Mouse (Mus musculus) liver, embryonic 11.5 days (tissue): ENCODE results near the gene Smg6. TPM values are rescaled to one million over a fixed set of nuclear protein-coding genes. Genes with fewer than 3 reads are reported as not detected.

Experiments used
- ATAC-seq: fragments of 200-750 bp; cut with Nextera tagmentation; replicated peaks from 2 replicates; pipeline ENCODE4 v1.8.0; 2017; ENCODE audit warnings: moderate number of reproducible peaks, mild to moderate bottlenecking, moderate TSS enrichment, moderate library complexity; ENCODE audit not compliant: low FRiP score
- DNase-seq: peaks from one replicate; pipeline ENCODE4 v3.0.0-alpha.2; 2017; ENCODE audit warnings: low spot score
- H3K27ac ChIP-seq: fragments of 300-500 bp; sonication (generic); 2 replicates; pipeline ENCODE4 v1.5.1; 2014; ENCODE audit warnings: mild to moderate bottlenecking, low read depth, low read length, control low read depth
- H3K27me3 ChIP-seq: fragments of 300-500 bp; sonication (generic); replicated peaks from 2 replicates; pipeline ENCODE4 v1.6.1; 2014; ENCODE audit warnings: low read length, mixed read lengths; ENCODE audit not compliant: control insufficient read depth, insufficient read depth
- H3K36me3 ChIP-seq: fragments of 300-500 bp; sonication (generic); 2 replicates; pipeline ENCODE4 v1.6.1; 2014; ENCODE audit warnings: mild to moderate bottlenecking, low read length, moderate library complexity, mixed read lengths; ENCODE audit not compliant: control insufficient read depth, insufficient read depth
- H3K4me1 ChIP-seq: fragments of 300-500 bp; sonication (generic); replicated peaks from 2 replicates; pipeline ENCODE4 v1.6.1; 2014; ENCODE audit warnings: low read length, mixed read lengths; ENCODE audit not compliant: control insufficient read depth, insufficient read depth
- H3K4me2 ChIP-seq: fragments of 300-500 bp; sonication (generic); 2 replicates; pipeline ENCODE4 v1.6.1; 2014; ENCODE audit warnings: mild to moderate bottlenecking, control low read depth, moderate library complexity
- H3K4me3 ChIP-seq: fragments of 300-500 bp; sonication (generic); 2 replicates; pipeline ENCODE4 v1.5.1; 2014; ENCODE audit warnings: low read depth, low read length, control low read depth
- H3K9ac ChIP-seq: fragments of 300-500 bp; sonication (generic); 2 replicates; pipeline ENCODE4 v1.6.1; 2014; ENCODE audit warnings: low read depth, low read length, control low read depth
- H3K9me3 ChIP-seq: fragments of 300-500 bp; sonication (generic); 2 replicates; pipeline ENCODE4 v1.6.1; 2016; ENCODE audit warnings: low read length, inconsistent platforms, mixed read lengths; ENCODE audit not compliant: control insufficient read depth
- WGBS: fragments of 180-500 bp; shearing (Covaris S2); extraction: QIAGEN DNeasy Blood & Tissue Kit; methylation state at CpG from one replicate; pipeline ENCODE4 v1.1.7; 2014; 5-methylcytosine and 5-hydroxymethylcytosine counted together
- polyA plus RNA-seq: library from polyadenylated mRNA; unstranded; fragments of >200 nt; fragmentation: Nextera tagmentation; extraction: Ambion mirVana; gene quantifications from 2 replicates; pipeline ENCODE4 v1.2.1, GENCODE M21; 2014

The Smg6 gene
- polyA plus RNA-seq, 1 experiment from 2014 or later, result 12.4 TPM

GRCm38 (mm10) chr11:74897678-74898516 is 27.7 kb upstream of the Smg6 start, which contains the start of gene Tsr1:
TSS of gene Tsr1 (plus strand) at chr11:74898071.
- WGBS, result under 1% methylated on average over 54 of the region's 54 CpGs
- peak within 1 kb of the TSS; percentile 78 for H3K4me3 ChIP-seq
- DNase-seq (peak; percentile 89), ATAC-seq (peak; percentile 83)
- no peaks in the 10 kb centered on the region for H3K27me3 ChIP-seq
- peak within 1 kb of the TSS; percentile 93 for H3K4me2 ChIP-seq
- peaks cover 32% of the 10 kb centered on the region for H3K36me3 ChIP-seq
- H3K9me3 ChIP-seq, result no peaks in the 10 kb centered on the region
- peak within 1 kb of the TSS; percentile 77 for H3K27ac ChIP-seq
- H3K9ac ChIP-seq, result peak within 1 kb of the TSS; percentile 88
- peaks cover 10% of the 10 kb centered on the region for H3K4me1 ChIP-seq

- no peaks in the 10 kb centered on the region for H3K9me3 ChIP-seq
- H3K9ac ChIP-seq, result peak overlapping the region; percentile 88
- peaks cover 10% of the 10 kb centered on the region for H3K4me1 ChIP-seq
- ATAC-seq, result no peak
- H3K4me3 ChIP-seq, result peak overlapping the region; percentile 78
- peak overlapping the region; percentile 93 for H3K4me2 ChIP-seq
- WGBS, result under 1% methylated on average over 7 of the region's 7 CpGs
- no peaks in the 10 kb centered on the region for H3K27me3 ChIP-seq
- no peak for DNase-seq
- peak overlapping the region; percentile 77 for H3K27ac ChIP-seq
- peaks cover 38% of the 10 kb centered on the region for H3K36me3 ChIP-seq
Observed at GRCm38 (mm10) chr11:74898517-74898827, 27.2 kb upstream of the Smg6 start.

- H3K9ac ChIP-seq, result no peak overlapping the region
- no peaks in the 10 kb centered on the region for H3K27me3 ChIP-seq
- peaks cover 10% of the 10 kb centered on the region for H3K4me1 ChIP-seq
- H3K9me3 ChIP-seq, result no peaks in the 10 kb centered on the region
- H3K4me3 ChIP-seq, result no peak overlapping the region
- ATAC-seq (no peak), DNase-seq (no peak)
- WGBS, result 84% methylated on average over 6 of the region's 6 CpGs
- H3K4me2 ChIP-seq, result no peak overlapping the region
- peaks cover 67% of the 10 kb centered on the region for H3K36me3 ChIP-seq
- no peak overlapping the region for H3K27ac ChIP-seq
Observed at GRCm38 (mm10) chr11:74901555-74901954, 24.1 kb upstream of the Smg6 start.

GRCm38 (mm10) chr11:74902416-74902815 is 23.2 kb upstream of the Smg6 start:
- no peaks in the 10 kb centered on the region for H3K27me3 ChIP-seq
- ATAC-seq, result no peak
- H3K4me2 ChIP-seq, result no peak overlapping the region
- WGBS, result 87% methylated on average over 5 of the region's 5 CpGs
- H3K36me3 ChIP-seq, result peaks cover 73% of the 10 kb centered on the region
- DNase-seq, result no peak
- no peaks in the 10 kb centered on the region for H3K9me3 ChIP-seq
- H3K4me1 ChIP-seq, result peaks cover 10% of the 10 kb centered on the region
- H3K9ac ChIP-seq, result no peak overlapping the region
- no peak overlapping the region for H3K27ac ChIP-seq
- H3K4me3 ChIP-seq, result no peak overlapping the region

GRCm38 (mm10) chr11:74907850-74908249 is 17.8 kb upstream of the Smg6 start:
- Histone ChIP-seq H3K27me3 (no peaks in the 10 kb centered on the region), H3K36me3 (peaks cover 57% of the 10 kb centered on the region), H3K9me3 (no peaks in the 10 kb centered on the region), H3K4me1 (no peaks in the 10 kb centered on the region), H3K27ac (no peak overlapping the region), H3K4me2 (no peak overlapping the region), H3K9ac (no peak overlapping the region), H3K4me3 (no peak overlapping the region)
- WGBS, result 93% methylated on average over 6 of the region's 6 CpGs
- DNase-seq (no peak), ATAC-seq (no peak)

GRCm38 (mm10) chr11:74908618-74909399 is 16.8 kb upstream of the Smg6 start:
- no peaks in the 10 kb centered on the region for H3K27me3 ChIP-seq
- H3K4me1 ChIP-seq, result no peaks in the 10 kb centered on the region
- H3K4me3 ChIP-seq, result no peak overlapping the region
- H3K9ac ChIP-seq, result no peak overlapping the region
- DNase-seq (no peak), ATAC-seq (no peak)
- no peaks in the 10 kb centered on the region for H3K9me3 ChIP-seq
- peaks cover 47% of the 10 kb centered on the region for H3K36me3 ChIP-seq
- H3K27ac ChIP-seq, result no peak overlapping the region
- WGBS, result 80% methylated on average over 12 of the region's 12 CpGs
- no peak overlapping the region for H3K4me2 ChIP-seq

- WGBS, result 81% methylated on average over 4 of the region's 4 CpGs
- H3K27me3 ChIP-seq, result no peaks in the 10 kb centered on the region
- H3K9me3 ChIP-seq, result no peaks in the 10 kb centered on the region
- ATAC-seq, result no peak
- no peak overlapping the region for H3K9ac ChIP-seq
- H3K4me3 ChIP-seq, result no peak overlapping the region
- DNase-seq, result no peak
- no peaks in the 10 kb centered on the region for H3K4me1 ChIP-seq
- H3K4me2 ChIP-seq, result no peak overlapping the region
- peaks cover 38% of the 10 kb centered on the region for H3K36me3 ChIP-seq
- H3K27ac ChIP-seq, result no peak overlapping the region
Observed at GRCm38 (mm10) chr11:74909978-74910377, 15.6 kb upstream of the Smg6 start.

- H3K9me3 ChIP-seq, result no peaks in the 10 kb centered on the region
- H3K27ac ChIP-seq, result no peak overlapping the region
- 73% methylated on average over 3 of the region's 3 CpGs for WGBS
- no peak overlapping the region for H3K4me2 ChIP-seq
- no peaks in the 10 kb centered on the region for H3K4me1 ChIP-seq
- ATAC-seq (no peak), DNase-seq (no peak)
- no peaks in the 10 kb centered on the region for H3K27me3 ChIP-seq
- no peak overlapping the region for H3K9ac ChIP-seq
- peaks cover 15% of the 10 kb centered on the region for H3K36me3 ChIP-seq
- H3K4me3 ChIP-seq, result no peak overlapping the region
Observed at GRCm38 (mm10) chr11:74912492-74912891, 13.1 kb upstream of the Smg6 start.
